Comparison of ENCODE assay signal across 8 mouse cellular contexts in the genomic region with DNA sequence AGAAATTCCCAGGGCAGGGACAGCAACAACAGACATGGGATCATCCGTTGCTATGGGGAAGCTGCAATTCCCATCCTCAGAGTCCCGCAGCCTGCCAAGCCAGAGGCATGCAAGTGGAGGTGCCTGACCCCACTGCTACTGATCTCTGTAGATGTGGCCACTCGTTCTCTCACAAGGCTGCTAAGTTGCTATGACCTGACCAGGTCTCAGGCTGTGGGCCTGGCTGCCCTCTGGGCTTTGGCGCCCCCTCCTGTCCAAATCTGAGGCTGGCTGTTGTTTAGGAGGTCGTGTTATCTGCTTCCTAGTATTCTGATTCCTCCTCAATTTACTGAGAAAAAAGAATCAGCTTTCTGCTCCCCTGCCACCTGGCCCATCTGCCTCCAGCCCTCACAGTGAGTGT. TPM values are rescaled to one million over a fixed set of nuclear protein-coding genes. Genes with fewer than 3 reads are reported as not detected.
A peak's percentile ranks its signal among the peaks of the same experiment; 100 is the strongest.
DNase-seq lines count a peak whose midpoint lies in the region; ATAC-seq and TF ChIP-seq lines count a peak whose summit lies in the region.

No protein-coding gene starts in this region.

- H3K27ac ChIP-seq in ES-E14 (ENCODE audit: insufficient read depth, low read depth, low read length, poor library complexity, severe bottlenecking) = no peak overlapping the region
- no peak overlapping the region for H3K27ac ChIP-seq in forebrain, embryonic 14.5 days (ENCODE audit: low read depth, low read length)
- no peak overlapping the region for H3K27ac ChIP-seq in hindbrain, embryonic 12.5 days
- no peak overlapping the region for H3K27ac ChIP-seq in liver, embryonic 12.5 days
- H3K27ac ChIP-seq in neural tube, embryonic 11.5 days (ENCODE audit: low read depth, low read length) = no peak overlapping the region

- H3K9me3 ChIP-seq in ES-E14 (ENCODE audit: control insufficient read depth, insufficient read depth, low read depth, low read length) = no peaks in the 10 kb centered on the region
- H3K9me3 ChIP-seq in forebrain, embryonic 14.5 days (replicated peaks; ENCODE audit: control insufficient read depth, low read length) = no peaks in the 10 kb centered on the region
- H3K9me3 ChIP-seq in hindbrain, embryonic 12.5 days (replicated peaks) = no peaks in the 10 kb centered on the region
- no peaks in the 10 kb centered on the region for H3K9me3 ChIP-seq in liver, embryonic 12.5 days (replicated peaks)
- H3K9me3 ChIP-seq in neural tube, embryonic 11.5 days (ENCODE audit: control insufficient read depth, low read length) = no peaks in the 10 kb centered on the region

- peak; percentile 27; the same call in 1 of the 2 replicates for ATAC-seq in forebrain, embryonic 14.5 days
- ATAC-seq in hindbrain, embryonic 12.5 days (ENCODE audit: low FRiP score) = 0 out of 2 replicates have a peak, but pooled peaks have one; percentile 20
- peak; percentile 68 for ATAC-seq in liver, embryonic 12.5 days
- ATAC-seq in neural tube, embryonic 11.5 days (ENCODE audit: insufficient read depth, low FRiP score, low TSS enrichment) = no peak

- DNase-seq in A20 (ENCODE audit: low read depth, low spot score) (peak; percentile 65), ES-E14 (ENCODE audit: low read depth, low spot score) (no peak)
- peak; percentile 77 to 80 for DNase-seq in cerebellum, adult 18-20 months
- DNase-seq in forebrain, embryonic 14.5 days (ENCODE audit: low spot score) = peak; percentile 29
- peak; percentile 59 for DNase-seq in neural tube, embryonic 11.5 days (ENCODE audit: low spot score)
- DNase-seq in urinary bladder, postnatal 36 days (ENCODE audit: low spot score in 2 of 2) = peak; percentile 6 to 26

- no peak overlapping the region for H3K4me3 ChIP-seq in ES-E14 (ENCODE audit: insufficient read depth in 1 of 2, low read depth in 1 of 2, low read length in 2 of 2, poor library complexity in 1 of 2, severe bottlenecking in 1 of 2)
- no peak overlapping the region for H3K4me3 ChIP-seq in forebrain, embryonic 14.5 days (ENCODE audit: low read depth, low read length)
- no peak overlapping the region for H3K4me3 ChIP-seq in hindbrain, embryonic 12.5 days
- no peak overlapping the region for H3K4me3 ChIP-seq in liver, embryonic 12.5 days
- no peak overlapping the region for H3K4me3 ChIP-seq in neural tube, embryonic 11.5 days (ENCODE audit: low read depth, low read length)

- no peak overlapping the region for H3K4me2 ChIP-seq in forebrain, embryonic 14.5 days (ENCODE audit: low read length)
- H3K4me2 ChIP-seq in hindbrain, embryonic 12.5 days (replicated peaks) = no peak overlapping the region
- H3K4me2 ChIP-seq in liver, embryonic 12.5 days = no peak overlapping the region
- H3K4me2 ChIP-seq in neural tube, embryonic 11.5 days (ENCODE audit: low read depth) = no peak overlapping the region

- in situ Hi-C loops in ES-E14 (cut with MboI; ENCODE audit: low sequenced_read_pairs in 2 of 2, unreplicated experiment in 2 of 2) = no loop called here

- H3K27me3 ChIP-seq in forebrain, embryonic 14.5 days (replicated peaks; ENCODE audit: control insufficient read depth, insufficient read depth, low read length) = no peaks in the 10 kb centered on the region
- no peaks in the 10 kb centered on the region for H3K27me3 ChIP-seq in hindbrain, embryonic 12.5 days
- H3K27me3 ChIP-seq in liver, embryonic 12.5 days (replicated peaks) = no peaks in the 10 kb centered on the region
- H3K27me3 ChIP-seq in neural tube, embryonic 11.5 days (ENCODE audit: control insufficient read depth, insufficient read depth, low read length) = no peaks in the 10 kb centered on the region

- H3K9ac ChIP-seq in ES-E14 (ENCODE audit: insufficient read depth, low read depth, low read length, poor library complexity, severe bottlenecking) = no peak overlapping the region
- H3K9ac ChIP-seq in forebrain, embryonic 14.5 days (ENCODE audit: low read length) = no peak overlapping the region
- no peak overlapping the region for H3K9ac ChIP-seq in hindbrain, embryonic 12.5 days
- H3K9ac ChIP-seq in liver, embryonic 12.5 days = no peak overlapping the region
- H3K9ac ChIP-seq in neural tube, embryonic 11.5 days (ENCODE audit: low read length) = no peak overlapping the region

- H3K4me1 ChIP-seq in ES-E14 (ENCODE audit: control insufficient read depth in 2 of 2, insufficient read depth in 2 of 2, low read length in 2 of 2, poor library complexity in 1 of 2) = peaks cover 0 to 4% of the 10 kb centered on the region in 2 experiments; a peak in 2 of 4 replicates
- peaks cover 16% of the 10 kb centered on the region for H3K4me1 ChIP-seq in forebrain, embryonic 14.5 days (ENCODE audit: control insufficient read depth, insufficient read depth, low read length)
- H3K4me1 ChIP-seq in hindbrain, embryonic 12.5 days = peaks cover 15% of the 10 kb centered on the region
- 0 out of 2 replicates have a peak, but pooled peaks cover 6% of the 10 kb centered on the region for H3K4me1 ChIP-seq in liver, embryonic 12.5 days
- no peaks in the 10 kb centered on the region for H3K4me1 ChIP-seq in neural tube, embryonic 11.5 days (ENCODE audit: control insufficient read depth, insufficient read depth, low read length)

- H3K36me3 ChIP-seq in ES-E14 (ENCODE audit: control insufficient read depth, insufficient read depth, low read length, poor library complexity, severe bottlenecking) = no peaks in the 10 kb centered on the region
- H3K36me3 ChIP-seq in forebrain, embryonic 14.5 days (ENCODE audit: control insufficient read depth, insufficient read depth, low read length) = no peaks in the 10 kb centered on the region
- no peaks in the 10 kb centered on the region for H3K36me3 ChIP-seq in hindbrain, embryonic 12.5 days
- no peaks in the 10 kb centered on the region for H3K36me3 ChIP-seq in liver, embryonic 12.5 days
- H3K36me3 ChIP-seq in neural tube, embryonic 11.5 days (ENCODE audit: control insufficient read depth, insufficient read depth, low read length) = no peaks in the 10 kb centered on the region

- 39% methylated on average over 5 of the region's 5 CpGs for WGBS in forebrain, embryonic 14.5 days
- WGBS in hindbrain, embryonic 12.5 days = 34% methylated on average over 5 of the region's 5 CpGs
- WGBS in liver, embryonic 12.5 days (ENCODE audit: insufficient replicate concordance) = 27% methylated on average over 5 of the region's 5 CpGs
- 37% methylated on average over 5 of the region's 5 CpGs for WGBS in neural tube, embryonic 11.5 days

TF ChIP-seq in ES-E14, 5 proteins besides CTCF, POLR2A, EP300 and RAD21:
- TF ChIP-seq HCFC1 (IDR thresholded peaks at IDR 0.05; ENCODE audit: borderline replicate concordance, insufficient read depth, low read length) (no peak), ZC3H11A (IDR thresholded peaks at IDR 0.05; ENCODE audit: borderline replicate concordance, low read depth, low read length) (peak; percentile 76; the same call in 1 of the 2 replicates)

RNA-seq across cellular contexts. Expression of a gene that starts 29.4 kb away (rescaled TPM):
- 8.9 and 9.2 TPM in 2 replicates for total RNA-seq in ES-E14 (2012; rRNA removed)
- polyA plus RNA-seq in forebrain, embryonic 14.5 days (2014; fragmentation: Nextera tagmentation; extraction: Ambion mirVana) = 25.8 and 30.8 TPM in 2 replicates
- polyA plus RNA-seq in hindbrain, embryonic 12.5 days (2016; fragmentation: Nextera tagmentation; extraction: Ambion mirVana) = 18.4 and 19.9 TPM in 2 replicates
- polyA plus RNA-seq in liver, embryonic 12.5 days (2016; fragmentation: Nextera tagmentation; extraction: Ambion mirVana) = 9.5 and 11.6 TPM in 2 replicates
- polyA plus RNA-seq in neural tube, embryonic 11.5 days (2014; fragmentation: Nextera tagmentation; extraction: Ambion mirVana) = 18.6 and 24.0 TPM in 2 replicates
